Mouse (Mus musculus) liver, adult 2 months (tissue): Measurements from ENCODE around the gene Tanc1. TPM values are rescaled to one million over a fixed set of nuclear protein-coding genes. Genes with fewer than 3 reads are reported as not detected.

Source experiments
- DNase-seq: peaks from one replicate; pipeline ENCODE4 v3.0.0-alpha.2; 2011; ENCODE audit warnings: low read depth, low spot score; ENCODE audit errors: extremely low read depth
- H3K27ac ChIP-seq: fragments of 200-500 bp; replicated peaks from 2 replicates; pipeline ENCODE4 v1.5.1; 2012; ENCODE audit warnings: low read depth, mild to moderate bottlenecking, control low read depth, inconsistent platforms, low read length; ENCODE audit not compliant: insufficient read depth
- H3K27me3 ChIP-seq: fragments of 200-500 bp; 2 replicates; pipeline ENCODE4 v1.6.1; 2012; ENCODE audit warnings: mild to moderate bottlenecking, moderate library complexity, low read length, inconsistent platforms; ENCODE audit not compliant: control insufficient read depth, insufficient read depth
- H3K36me3 ChIP-seq: fragments of 200-500 bp; 2 replicates; pipeline ENCODE4 v1.6.1; 2012; ENCODE audit warnings: low read length, inconsistent platforms; ENCODE audit not compliant: control insufficient read depth, insufficient read depth
- H3K4me1 ChIP-seq: fragments of 200-500 bp; 2 replicates; pipeline ENCODE4 v1.6.1; 2011; ENCODE audit warnings: low read length; ENCODE audit not compliant: control insufficient read depth, insufficient read depth
- H3K4me3 ChIP-seq: fragments of 200-500 bp; 2 replicates; pipeline ENCODE4 v1.5.1; 2011; ENCODE audit warnings: low read depth, mild to moderate bottlenecking, control low read depth, low read length, moderate library complexity; ENCODE audit not compliant: insufficient read depth
- H3K79me2 ChIP-seq: fragments of 200-500 bp; 2 replicates; pipeline ENCODE4 v1.6.1; 2012; ENCODE audit warnings: inconsistent platforms, mild to moderate bottlenecking, low read length, moderate library complexity; ENCODE audit not compliant: control insufficient read depth, insufficient read depth
- H3K9ac ChIP-seq: fragments of 200-500 bp; 2 replicates; pipeline ENCODE4 v1.6.1; 2012; ENCODE audit warnings: low read depth, mild to moderate bottlenecking, control low read depth, inconsistent platforms, low read length
- CTCF ChIP-seq: fragments of 200-500 bp; IDR thresholded peaks from 2 replicates; pipeline ENCODE4 v1.5.1; 2011; ENCODE audit warnings: low read depth, low read length, control low read depth
- POLR2A ChIP-seq: fragments of 200-500 bp; IDR thresholded peaks from 2 replicates; pipeline ENCODE4 v1.6.1; 2011; ENCODE audit warnings: low read length, control low read depth; ENCODE audit not compliant: insufficient read depth; ENCODE audit errors: extremely low read depth
- WGBS: fragments of 180-500 bp; shearing (Covaris S2); methylation state at CpG from one replicate; pipeline ENCODE4 v1.1.7; 2018; 5-methylcytosine and 5-hydroxymethylcytosine counted together
- polyA plus RNA-seq: library from polyadenylated mRNA; depleted of rRNA; stranded (reverse); fragments of >200 nt; gene quantifications from 2 replicates; pipeline ENCODE4 v1.2.3, GENCODE M21; 2012
- total RNA-seq: library from RNA; depleted of rRNA; stranded (reverse); fragments of >200 nt; gene quantifications from 2 replicates; pipeline ENCODE4 v1.2.3, GENCODE M21; 2014

Gene Tanc1
- total and polyA plus RNA-seq, 2 experiments = 2.7 to 5.0 TPM

DNA sequence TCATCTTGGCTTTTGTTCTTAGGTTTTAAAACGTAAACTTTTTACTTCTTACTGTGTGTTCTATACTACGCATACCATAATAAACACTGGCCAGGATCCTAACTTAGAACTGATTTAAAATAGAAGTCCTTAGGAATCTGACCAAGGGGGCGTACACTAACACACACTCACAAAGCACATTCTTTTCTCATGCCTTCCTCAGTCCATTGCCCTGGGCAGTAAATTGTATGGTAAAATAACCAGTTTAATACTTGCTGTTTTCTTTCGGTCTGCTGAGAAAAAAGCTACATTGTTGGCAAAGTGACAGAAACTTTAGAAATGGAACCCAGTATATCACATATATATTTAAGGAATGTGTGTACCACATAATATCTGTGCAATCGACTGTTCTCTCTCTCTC, 2.9 kb upstream of the Tanc1 start:
- Histone ChIP-seq H3K4me1 (peaks cover 9% of the 10 kb centered on the region), H3K27me3 (no peaks in the 10 kb centered on the region), H3K9ac (no peak overlapping the region), H3K36me3 (no peaks in the 10 kb centered on the region), H3K4me3 (no peak overlapping the region), H3K79me2 (peaks cover 10% of the 10 kb centered on the region; the same call in 1 of the 2 replicates), H3K27ac (no peak overlapping the region)
- TF ChIP-seq CTCF (no peak), POLR2A (no peak)
- DNase-seq = no peak
- WGBS = 87% methylated on average over 5 of the region's 5 CpGs

DNA sequence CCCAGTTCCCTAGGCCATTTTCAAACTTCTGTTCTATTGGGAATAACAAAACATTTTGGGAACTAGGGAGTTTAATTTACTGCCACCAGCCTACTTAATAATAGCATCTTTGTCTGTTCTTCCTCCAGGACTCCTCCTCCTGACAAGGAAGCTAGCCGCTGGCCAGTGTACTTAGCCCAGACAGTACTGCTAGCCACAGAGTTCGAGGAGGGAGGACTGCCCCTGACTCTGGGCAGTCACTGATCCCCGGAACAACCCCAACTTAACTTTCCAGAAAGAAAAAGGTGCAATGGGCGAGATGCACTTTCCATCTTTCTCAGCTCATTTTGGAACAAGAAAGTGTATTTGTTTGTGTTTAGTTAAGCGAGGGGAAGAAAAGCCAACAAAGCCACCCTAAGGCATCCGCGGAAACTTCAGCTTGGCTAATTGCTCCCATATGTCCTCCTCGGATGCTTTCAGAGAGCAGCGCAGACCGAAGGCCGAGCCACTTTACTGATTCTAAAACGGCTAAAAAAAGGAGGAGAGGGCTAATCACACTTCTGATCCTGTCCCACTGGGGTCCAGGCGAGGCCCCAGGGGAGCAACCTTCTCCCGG, 529 bp upstream of the Tanc1 start:
- peak overlapping the region; percentile 80 for H3K4me3 ChIP-seq
- no peak for DNase-seq
- peak overlapping the region; percentile 89 for H3K9ac ChIP-seq
- no peaks in the 10 kb centered on the region for H3K27me3 ChIP-seq
- TF ChIP-seq POLR2A (no peak), CTCF (no peak)
- 6% methylated on average over 14 of the region's 14 CpGs for WGBS
- no peaks in the 10 kb centered on the region for H3K36me3 ChIP-seq
- peaks cover 17% of the 10 kb centered on the region for H3K4me1 ChIP-seq
- peaks cover 16% of the 10 kb centered on the region; the same call in 1 of the 2 replicates for H3K79me2 ChIP-seq
- peak overlapping the region; percentile 62 for H3K27ac ChIP-seq

DNA sequence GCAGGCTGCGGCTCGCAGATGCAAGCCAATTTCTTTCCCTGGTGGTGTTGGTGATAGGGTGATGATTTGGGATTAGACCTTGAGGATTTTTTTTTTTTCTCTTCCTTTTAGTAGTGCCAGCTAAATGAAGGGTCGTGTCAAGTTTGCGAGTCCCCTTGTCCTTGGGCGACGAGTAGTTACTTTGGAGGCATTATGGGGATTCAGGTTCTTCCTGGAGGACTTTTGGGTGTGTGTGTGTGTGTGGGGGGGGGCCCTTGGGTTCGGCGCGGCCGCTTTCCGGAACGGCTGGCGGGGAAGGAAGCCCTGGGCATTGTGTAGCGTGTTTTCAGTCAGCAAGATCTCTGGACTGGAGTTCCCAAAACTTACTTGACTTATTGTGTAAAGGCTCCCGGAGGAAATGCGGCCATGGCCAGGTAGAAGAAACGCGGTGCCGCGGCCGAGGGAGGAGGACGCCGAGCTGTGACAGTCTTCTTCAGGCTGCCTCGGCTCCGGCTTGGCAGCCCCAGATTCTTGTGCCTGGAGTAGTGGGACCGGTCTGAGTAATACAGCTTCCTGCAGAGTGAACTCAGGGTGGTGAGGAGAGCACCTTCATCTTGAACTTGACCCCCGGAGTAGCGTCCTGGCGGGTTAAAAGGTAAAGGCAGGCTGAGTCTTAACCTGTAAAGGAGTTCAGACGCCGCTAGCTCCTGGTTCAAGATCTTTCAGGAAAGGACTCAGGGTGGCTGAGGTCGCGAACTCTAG, 1.1 kb downstream of the Tanc1 start:
- Histone ChIP-seq H3K27me3 (no peaks in the 10 kb centered on the region), H3K27ac (peak overlapping the region; percentile 51), H3K79me2 (peaks cover 27% of the 10 kb centered on the region), H3K4me3 (peak overlapping the region; percentile 80), H3K4me1 (peaks cover 24% of the 10 kb centered on the region), H3K9ac (peak overlapping the region; percentile 89), H3K36me3 (0 out of 2 replicates have a peak, but pooled peaks cover 1% of the 10 kb centered on the region)
- under 1% methylated on average over 33 of the region's 33 CpGs for WGBS
- DNase-seq = no peak
- TF ChIP-seq CTCF (no peak), POLR2A (no peak)

DNA sequence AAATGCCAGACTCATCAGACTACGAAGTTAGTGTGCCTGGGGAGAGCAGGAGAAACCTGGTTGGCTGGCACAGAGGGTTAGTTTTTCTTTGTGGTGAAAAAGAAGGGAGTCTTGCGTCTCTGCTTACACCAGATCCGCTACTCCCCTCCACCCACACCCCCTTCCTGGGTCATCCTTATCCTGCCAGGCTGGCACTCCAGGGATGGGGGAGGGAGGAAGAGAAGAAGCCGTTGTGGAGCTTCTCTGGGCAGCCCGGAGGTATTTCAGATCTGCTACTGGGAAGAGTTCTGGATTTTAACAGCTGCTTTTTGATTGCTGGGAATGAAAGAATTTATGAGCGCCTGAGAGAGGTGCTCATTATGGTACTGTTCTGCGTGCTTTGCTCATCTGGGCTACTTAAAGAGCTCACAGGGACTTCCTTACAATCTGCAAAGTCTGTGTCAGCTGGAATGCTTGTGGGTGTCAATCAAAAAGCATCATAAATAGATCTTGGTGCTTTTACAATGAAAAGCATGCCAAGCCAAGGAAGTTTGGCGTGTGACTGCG, 1.7 kb downstream of the Tanc1 start:
- peaks cover 34% of the 10 kb centered on the region for H3K79me2 ChIP-seq
- no peak for TF ChIP-seq POLR2A
- TF ChIP-seq CTCF = no peak
- H3K4me1 ChIP-seq = peaks cover 24% of the 10 kb centered on the region
- 18% methylated on average over 9 of the region's 9 CpGs for WGBS
- H3K36me3 ChIP-seq = 0 out of 2 replicates have a peak, but pooled peaks cover 1% of the 10 kb centered on the region
- peak; percentile 33 for DNase-seq
- H3K27me3 ChIP-seq = no peaks in the 10 kb centered on the region
- peak overlapping the region; percentile 89 for H3K9ac ChIP-seq
- peak overlapping the region; percentile 51 for H3K27ac ChIP-seq
- peak overlapping the region; percentile 80 for H3K4me3 ChIP-seq

DNA sequence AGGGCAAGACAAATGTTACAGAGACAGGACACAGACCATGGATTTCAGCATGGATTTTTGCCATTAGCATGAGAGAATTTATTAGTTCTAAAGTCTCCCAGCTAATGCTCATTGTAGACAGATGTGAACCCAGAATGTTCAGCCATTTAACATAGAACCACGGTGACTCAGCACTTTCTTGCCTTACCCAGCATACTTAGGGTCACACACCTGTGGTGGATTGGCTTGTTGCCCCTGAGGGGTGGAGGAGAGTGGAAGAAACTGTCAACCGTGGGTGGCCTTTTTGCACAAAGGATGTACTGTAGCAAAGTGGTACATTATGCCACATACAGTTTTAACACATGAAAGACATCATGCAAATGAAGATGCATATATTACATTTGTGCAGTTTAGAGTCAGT, 5.0 kb downstream of the Tanc1 start:
- H3K4me3 ChIP-seq = no peak overlapping the region
- peaks cover 49% of the 10 kb centered on the region for H3K79me2 ChIP-seq
- H3K9ac ChIP-seq = no peak overlapping the region
- DNase-seq = no peak
- TF ChIP-seq CTCF (no peak), POLR2A (no peak)
- 0 out of 2 replicates have a peak, but pooled peaks cover 1% of the 10 kb centered on the region for H3K36me3 ChIP-seq
- no peak overlapping the region for H3K27ac ChIP-seq
- peaks cover 21% of the 10 kb centered on the region for H3K4me1 ChIP-seq
- H3K27me3 ChIP-seq = no peaks in the 10 kb centered on the region
- 72% methylated on average over 2 of the region's 2 CpGs for WGBS

DNA sequence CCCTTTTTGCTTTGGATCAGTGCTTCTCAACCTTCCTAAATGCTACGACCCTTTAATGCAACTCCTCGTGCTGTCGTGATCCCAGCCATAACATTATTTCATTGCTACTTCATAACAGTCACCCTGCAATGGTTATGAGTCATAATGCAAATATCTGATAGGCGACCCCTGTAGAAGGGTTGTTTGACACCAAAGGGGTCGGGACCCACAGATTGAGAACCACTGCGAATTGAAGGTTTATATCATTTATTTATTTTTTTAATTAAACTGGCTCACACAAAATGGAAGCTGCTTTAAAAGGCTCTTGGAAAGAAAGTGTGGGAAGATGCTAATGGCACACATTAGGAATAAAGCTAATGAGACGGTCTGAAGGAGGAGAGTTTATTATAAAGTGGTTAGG, 7.2 kb downstream of the Tanc1 start:
- TF ChIP-seq CTCF (no peak), POLR2A (no peak)
- no peak for DNase-seq
- 91% methylated on average over 7 of the region's 7 CpGs for WGBS

More for the DNA sequence above, 7.2 kb downstream of the Tanc1 start:
- H3K4me1 ChIP-seq = peaks cover 15% of the 10 kb centered on the region
- H3K27ac ChIP-seq = no peak overlapping the region
- 0 out of 2 replicates have a peak, but pooled peaks cover 1% of the 10 kb centered on the region for H3K36me3 ChIP-seq
- no peak overlapping the region for H3K4me3 ChIP-seq
- H3K79me2 ChIP-seq = peaks cover 47% of the 10 kb centered on the region
- no peak overlapping the region for H3K9ac ChIP-seq
- no peaks in the 10 kb centered on the region for H3K27me3 ChIP-seq
